Mouse (Mus musculus): ENCODE data around the gene Cib4. TPM values are rescaled to one million over a fixed set of nuclear protein-coding genes. Genes with fewer than 3 reads are reported as not detected.

The Cib4 gene
- polyA plus RNA-seq, 1 experiment from 2014 or later, result 0.17 TPM

DNA sequence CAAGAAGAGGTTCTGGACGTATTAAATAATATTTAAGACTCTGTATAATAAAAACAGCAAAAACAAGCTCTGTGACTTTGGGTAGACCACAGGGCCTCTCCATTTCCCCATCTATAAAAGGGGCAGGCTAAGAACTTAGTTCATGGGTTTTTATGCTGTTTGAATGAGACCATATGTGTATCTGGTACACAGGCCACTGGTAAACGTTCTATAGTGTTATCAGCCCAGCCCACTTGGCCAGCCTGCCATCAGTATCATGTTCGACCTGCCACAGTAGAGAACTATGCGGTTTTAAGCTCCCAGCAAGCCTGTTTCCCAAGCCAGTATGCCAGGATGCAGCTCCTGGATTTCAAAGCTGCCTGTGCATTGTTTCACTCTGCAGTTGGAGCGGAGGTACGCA lies 27.1 kb downstream of the Cib4 start:
- WGBS, result 52% methylated on average over 6 of the region's 6 CpGs
- DNase-seq (ENCODE audit: low spot score) (no peak), ATAC-seq (ENCODE audit: low FRiP score, low TSS enrichment) (no peak)
- Histone ChIP-seq H3K4me1 (replicated peaks; ENCODE audit: control insufficient read depth, insufficient read depth) (peaks cover 3% of the 10 kb centered on the region; the same call in 1 of the 2 replicates), H3K9ac (ENCODE audit: low read length) (no peak overlapping the region), H3K27me3 (ENCODE audit: control insufficient read depth, insufficient read depth, low read length) (no peaks in the 10 kb centered on the region), H3K27ac (replicated peaks) (no peak overlapping the region), H3K4me3 (ENCODE audit: low read depth, low read length) (no peak overlapping the region), H3K4me2 (replicated peaks; ENCODE audit: low read depth) (no peak overlapping the region), H3K9me3 (ENCODE audit: control insufficient read depth, low read length) (no peaks in the 10 kb centered on the region), H3K36me3 (ENCODE audit: control insufficient read depth, insufficient read depth, low read length) (no peaks in the 10 kb centered on the region)
- no peak for TF ChIP-seq CTCF (IDR thresholded peaks at IDR 0.05; ENCODE audit: low read depth)
- no peak for TF ChIP-seq EP300 (optimal IDR thresholded peaks at IDR 0.05)

DNA sequence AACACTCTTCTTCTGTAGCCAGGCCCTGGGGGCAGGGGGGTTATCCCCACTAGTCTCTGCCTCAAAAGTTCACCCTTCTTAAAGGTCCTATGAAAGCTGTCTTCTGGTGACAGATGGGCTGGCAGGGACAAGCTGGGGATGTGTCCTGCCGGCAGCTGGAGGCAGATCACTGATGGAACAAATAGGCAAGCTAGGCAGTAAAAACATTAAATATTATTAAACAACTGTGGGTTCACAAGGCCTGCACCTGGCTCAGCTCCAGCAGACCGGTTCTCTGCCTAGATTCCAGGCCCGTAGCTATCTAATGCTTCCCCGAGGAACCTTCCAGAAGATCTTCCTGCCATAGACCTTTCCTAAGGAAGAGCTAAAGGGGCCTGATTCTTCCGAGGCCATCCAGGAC lies 27.5 kb downstream of the Cib4 start:
- Histone ChIP-seq H3K27ac (replicated peaks) (no peak overlapping the region), H3K9me3 (ENCODE audit: control insufficient read depth, low read length) (no peaks in the 10 kb centered on the region), H3K27me3 (ENCODE audit: control insufficient read depth, insufficient read depth, low read length) (no peaks in the 10 kb centered on the region), H3K4me3 (ENCODE audit: low read depth, low read length) (no peak overlapping the region), H3K4me2 (replicated peaks; ENCODE audit: low read depth) (no peak overlapping the region), H3K36me3 (ENCODE audit: control insufficient read depth, insufficient read depth, low read length) (no peaks in the 10 kb centered on the region), H3K9ac (ENCODE audit: low read length) (peak overlapping the region; percentile 4; the same call in 1 of the 2 replicates), H3K4me1 (replicated peaks; ENCODE audit: control insufficient read depth, insufficient read depth) (peaks cover 3% of the 10 kb centered on the region; the same call in 1 of the 2 replicates)
- WGBS, result 36% methylated on average over 5 of the region's 5 CpGs
- TF ChIP-seq EP300 (optimal IDR thresholded peaks at IDR 0.05) (no peak), CTCF (IDR thresholded peaks at IDR 0.05; ENCODE audit: low read depth) (no peak)
- DNase-seq (ENCODE audit: low spot score), result no peak
- no peak for ATAC-seq (ENCODE audit: low FRiP score, low TSS enrichment)

DNA sequence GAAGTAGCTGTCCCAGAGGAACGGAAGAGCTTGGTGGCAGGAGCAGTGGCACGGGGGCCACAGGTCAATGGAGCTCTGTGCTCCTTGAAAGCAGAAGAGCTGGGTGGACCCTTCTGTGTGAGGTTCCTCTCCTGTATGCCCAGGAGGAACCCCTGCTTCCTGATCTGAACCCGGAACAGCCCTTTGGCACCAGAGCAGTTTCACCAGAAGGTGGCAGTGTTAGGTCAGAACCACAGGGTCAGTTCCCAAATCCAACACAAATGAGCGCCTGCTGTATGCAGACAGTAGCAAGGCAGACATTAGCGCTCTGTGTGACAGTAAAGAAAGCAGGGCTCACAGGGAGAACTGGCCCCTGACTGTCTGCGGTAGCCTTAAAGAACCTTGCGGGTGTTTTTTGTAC lies 29.3 kb downstream of the Cib4 start:
- Histone ChIP-seq H3K4me1 (replicated peaks; ENCODE audit: control insufficient read depth, insufficient read depth) (peaks cover 3% of the 10 kb centered on the region; the same call in 1 of the 2 replicates), H3K4me2 (replicated peaks; ENCODE audit: low read depth) (no peak overlapping the region), H3K9ac (ENCODE audit: low read length) (no peak overlapping the region), H3K27ac (replicated peaks) (no peak overlapping the region), H3K36me3 (ENCODE audit: control insufficient read depth, insufficient read depth, low read length) (no peaks in the 10 kb centered on the region), H3K4me3 (ENCODE audit: low read depth, low read length) (no peak overlapping the region), H3K27me3 (ENCODE audit: control insufficient read depth, insufficient read depth, low read length) (no peaks in the 10 kb centered on the region), H3K9me3 (ENCODE audit: control insufficient read depth, low read length) (no peaks in the 10 kb centered on the region)
- DNase-seq (ENCODE audit: low spot score), result peak; percentile 65
- TF ChIP-seq CTCF (IDR thresholded peaks at IDR 0.05; ENCODE audit: low read depth), result peak; percentile 87
- TF ChIP-seq EP300 (optimal IDR thresholded peaks at IDR 0.05), result no peak
- WGBS, result 60% methylated on average over 7 of the region's 7 CpGs
- peak; percentile 40; the same call in 1 of the 2 replicates for ATAC-seq (ENCODE audit: low FRiP score, low TSS enrichment)

DNA sequence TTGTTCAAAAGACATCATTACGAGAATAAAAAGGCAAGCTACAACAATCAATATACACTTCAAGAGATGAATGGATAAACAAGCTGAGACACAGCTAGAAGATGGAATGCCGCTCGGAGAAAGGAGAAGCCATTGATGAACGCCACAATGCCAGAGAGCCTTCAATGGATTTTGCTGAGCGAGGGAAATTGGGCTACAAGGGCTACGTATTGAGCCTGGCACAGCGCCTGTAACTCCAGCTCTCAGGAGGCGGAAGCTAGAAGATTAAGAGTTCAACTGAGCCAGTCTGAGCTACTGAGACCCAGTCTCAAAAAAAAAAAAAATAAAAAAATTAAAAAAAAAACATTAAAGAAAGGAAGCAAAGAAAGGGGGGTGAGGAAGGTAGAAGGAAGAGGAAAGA lies 32.5 kb downstream of the Cib4 start:
- Histone ChIP-seq H3K4me2 (replicated peaks; ENCODE audit: low read depth) (no peak overlapping the region), H3K27me3 (ENCODE audit: control insufficient read depth, insufficient read depth, low read length) (no peaks in the 10 kb centered on the region), H3K27ac (replicated peaks) (no peak overlapping the region), H3K4me1 (replicated peaks; ENCODE audit: control insufficient read depth, insufficient read depth) (peaks cover 2% of the 10 kb centered on the region; the same call in 1 of the 2 replicates), H3K4me3 (ENCODE audit: low read depth, low read length) (no peak overlapping the region), H3K9ac (ENCODE audit: low read length) (no peak overlapping the region), H3K36me3 (ENCODE audit: control insufficient read depth, insufficient read depth, low read length) (no peaks in the 10 kb centered on the region), H3K9me3 (ENCODE audit: control insufficient read depth, low read length) (no peaks in the 10 kb centered on the region)
- DNase-seq (ENCODE audit: low spot score) (no peak), ATAC-seq (ENCODE audit: low FRiP score, low TSS enrichment) (no peak)
- 75% methylated on average over 8 of the region's 8 CpGs for WGBS
- TF ChIP-seq EP300 (optimal IDR thresholded peaks at IDR 0.05) (no peak), CTCF (IDR thresholded peaks at IDR 0.05; ENCODE audit: low read depth) (no peak)

DNA sequence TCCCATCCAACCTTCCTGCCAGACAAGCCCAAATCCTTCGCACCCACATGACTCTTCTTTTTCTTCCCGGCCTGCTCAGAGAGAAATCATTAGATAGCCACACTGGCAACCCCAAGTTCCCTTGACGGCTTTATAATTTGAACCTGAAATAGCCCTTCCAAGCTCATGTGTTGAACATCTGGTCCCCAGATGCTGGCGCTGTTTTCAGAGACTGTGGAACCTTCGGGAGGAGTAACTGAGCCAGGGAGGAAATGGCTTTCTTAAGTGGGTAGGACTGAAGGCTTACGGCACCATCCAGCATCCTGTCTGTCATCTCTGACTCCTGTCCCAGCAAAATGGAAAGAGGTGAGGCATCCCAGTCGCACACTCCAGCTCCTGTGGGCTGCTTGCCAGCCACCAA lies 48.3 kb downstream of the Cib4 start:
- DNase-seq (ENCODE audit: low spot score), result no peak
- H3K27ac ChIP-seq (replicated peaks), result no peak overlapping the region
- H3K9me3 ChIP-seq (ENCODE audit: control insufficient read depth, low read length), result no peaks in the 10 kb centered on the region
- no peak overlapping the region for H3K9ac ChIP-seq (ENCODE audit: low read length)
- TF ChIP-seq CTCF (IDR thresholded peaks at IDR 0.05; ENCODE audit: low read depth) (no peak), EP300 (optimal IDR thresholded peaks at IDR 0.05) (no peak)
- no peaks in the 10 kb centered on the region for H3K27me3 ChIP-seq (ENCODE audit: control insufficient read depth, insufficient read depth, low read length)
- ATAC-seq (ENCODE audit: low FRiP score, low TSS enrichment), result no peak
- H3K36me3 ChIP-seq (ENCODE audit: control insufficient read depth, insufficient read depth, low read length), result no peaks in the 10 kb centered on the region
- WGBS, result 72% methylated on average over 7 of the region's 7 CpGs
- no peaks in the 10 kb centered on the region for H3K4me1 ChIP-seq (replicated peaks; ENCODE audit: control insufficient read depth, insufficient read depth)
- H3K4me2 ChIP-seq (replicated peaks; ENCODE audit: low read depth), result no peak overlapping the region
- no peak overlapping the region for H3K4me3 ChIP-seq (ENCODE audit: low read depth, low read length)

DNA sequence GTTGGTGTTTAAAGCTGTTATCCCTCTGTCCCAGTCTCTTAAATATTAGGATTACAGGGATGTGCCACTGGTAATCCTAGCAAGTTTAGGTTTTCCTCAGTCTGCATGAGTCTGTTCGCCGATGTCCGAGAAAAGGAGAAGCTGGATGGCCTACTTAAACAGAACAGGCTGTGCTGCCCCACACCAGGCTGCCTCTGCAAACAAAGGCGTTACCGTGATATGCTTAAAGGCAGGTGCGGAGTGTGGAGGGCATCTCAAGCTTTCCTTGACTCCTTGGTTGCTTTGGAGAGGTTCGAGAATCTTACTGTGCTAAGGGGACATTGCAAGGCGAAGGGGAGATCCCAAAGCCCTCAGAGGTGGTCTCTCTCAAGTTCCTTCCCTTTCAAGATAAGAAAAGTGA lies 48.8 kb downstream of the Cib4 start:
- Histone ChIP-seq H3K27me3 (ENCODE audit: control insufficient read depth, insufficient read depth, low read length) (no peaks in the 10 kb centered on the region), H3K4me2 (replicated peaks; ENCODE audit: low read depth) (no peak overlapping the region), H3K4me3 (ENCODE audit: low read depth, low read length) (no peak overlapping the region), H3K27ac (replicated peaks) (no peak overlapping the region; the same call in 1 of the 2 replicates), H3K36me3 (ENCODE audit: control insufficient read depth, insufficient read depth, low read length) (no peaks in the 10 kb centered on the region), H3K4me1 (replicated peaks; ENCODE audit: control insufficient read depth, insufficient read depth) (no peaks in the 10 kb centered on the region), H3K9me3 (ENCODE audit: control insufficient read depth, low read length) (no peaks in the 10 kb centered on the region), H3K9ac (ENCODE audit: low read length) (no peak overlapping the region)
- TF ChIP-seq EP300 (optimal IDR thresholded peaks at IDR 0.05) (no peak), CTCF (IDR thresholded peaks at IDR 0.05; ENCODE audit: low read depth) (no peak)
- ATAC-seq (ENCODE audit: low FRiP score, low TSS enrichment), result 0 out of 2 replicates have a peak, but pooled peaks have one; percentile 34
- 60% methylated on average over 8 of the region's 8 CpGs for WGBS
- DNase-seq (ENCODE audit: low spot score), result peak; percentile 69

Measured in stomach, postnatal 0 days (tissue).